Mouse (Mus musculus): Measurements from ENCODE around the gene Olfr1532-ps1. TPM values are rescaled to one million over a fixed set of nuclear protein-coding genes. Genes with fewer than 3 reads are reported as not detected.

The Olfr1532-ps1 gene
- total and polyA plus RNA-seq, 2 experiments from 2014 or later = not detected

DNA sequence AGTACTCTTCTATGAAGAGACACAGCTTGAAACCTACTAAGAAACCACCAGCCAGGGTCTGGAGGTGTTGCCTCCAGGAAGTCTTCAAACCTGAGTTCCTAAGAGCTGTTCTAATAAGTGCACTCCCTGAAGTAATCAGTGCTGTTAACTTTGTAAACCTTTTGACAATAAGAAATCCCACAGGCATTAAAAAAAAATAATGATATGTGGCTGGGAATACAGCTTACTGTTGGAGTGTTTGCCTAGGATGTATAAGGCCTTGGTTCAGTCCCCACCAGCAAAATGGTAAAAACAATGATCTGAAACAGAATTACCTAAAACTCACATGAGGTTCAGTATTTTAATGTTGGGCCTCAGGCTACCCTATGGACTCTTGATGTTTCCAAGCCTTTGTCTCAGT lies 24.3 kb downstream of the Olfr1532-ps1 start, which contains the start of gene Olfr709-ps1:
Olfr709-ps1 (minus strand) TSS at position 101 of the 400 bp plus-strand sequence.
- H3K27ac ChIP-seq (ENCODE audit: low read depth, low read length) = no peak within 1 kb of the TSS
- no peak within 1 kb of the TSS for H3K4me3 ChIP-seq (ENCODE audit: low read depth, low read length)
- H3K9me3 ChIP-seq (ENCODE audit: low read length) = no peaks in the 10 kb centered on the region
- ATAC-seq (ENCODE audit: low FRiP score) = no peak
- TF ChIP-seq CTCF (IDR thresholded peaks at IDR 0.05) = no peak
- no peak for DNase-seq (ENCODE audit: low spot score)
- no peaks in the 10 kb centered on the region for H3K27me3 ChIP-seq (ENCODE audit: insufficient read depth, low read length)
- no peak within 1 kb of the TSS for H3K9ac ChIP-seq (replicated peaks; ENCODE audit: low read length, poor library complexity, severe bottlenecking)
- no peaks in the 10 kb centered on the region for H3K36me3 ChIP-seq (ENCODE audit: insufficient read depth, low read length)
- no peak within 1 kb of the TSS for H3K4me2 ChIP-seq (ENCODE audit: low read depth, low read length, poor library complexity, severe bottlenecking)
- H3K4me1 ChIP-seq (ENCODE audit: insufficient read depth, low read length) = no peaks in the 10 kb centered on the region

DNA sequence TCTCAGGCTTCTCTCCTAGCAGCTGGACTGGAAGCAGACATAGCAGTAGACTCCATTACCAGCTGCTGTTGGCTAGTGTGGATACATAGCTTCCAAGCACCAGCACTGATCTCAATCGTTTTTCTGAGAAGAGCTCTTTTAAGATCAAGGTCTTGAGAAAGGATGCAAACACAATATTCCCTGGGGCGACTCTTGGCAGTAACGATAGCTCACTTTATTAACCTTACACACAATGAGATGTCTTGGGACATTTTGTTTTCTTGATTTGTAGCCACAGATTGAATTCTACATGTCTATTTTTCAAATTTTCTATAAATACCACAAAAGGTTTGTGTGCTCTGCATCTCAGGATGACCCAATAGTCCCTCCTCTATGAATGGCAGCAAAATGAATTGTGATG lies 40.4 kb downstream of the Olfr1532-ps1 start, which contains the start of gene Olfr710:
Olfr710 (minus strand) TSS at position 101 of the 400 bp plus-strand sequence.
- Histone ChIP-seq H3K9ac (replicated peaks; ENCODE audit: low read length, poor library complexity, severe bottlenecking) (no peak within 1 kb of the TSS), H3K36me3 (ENCODE audit: insufficient read depth, low read length) (no peaks in the 10 kb centered on the region), H3K9me3 (ENCODE audit: low read length) (no peaks in the 10 kb centered on the region), H3K27ac (ENCODE audit: low read depth, low read length) (no peak within 1 kb of the TSS), H3K4me2 (ENCODE audit: low read depth, low read length, poor library complexity, severe bottlenecking) (no peak within 1 kb of the TSS), H3K27me3 (ENCODE audit: insufficient read depth, low read length) (no peaks in the 10 kb centered on the region), H3K4me1 (ENCODE audit: insufficient read depth, low read length) (no peaks in the 10 kb centered on the region), H3K4me3 (ENCODE audit: low read depth, low read length) (no peak within 1 kb of the TSS)
- WGBS = 76% methylated on average over 3 of the region's 3 CpGs
- no peak for TF ChIP-seq CTCF (IDR thresholded peaks at IDR 0.05)
- no peak for ATAC-seq (ENCODE audit: low FRiP score)
- DNase-seq (ENCODE audit: low spot score) = no peak

DNA sequence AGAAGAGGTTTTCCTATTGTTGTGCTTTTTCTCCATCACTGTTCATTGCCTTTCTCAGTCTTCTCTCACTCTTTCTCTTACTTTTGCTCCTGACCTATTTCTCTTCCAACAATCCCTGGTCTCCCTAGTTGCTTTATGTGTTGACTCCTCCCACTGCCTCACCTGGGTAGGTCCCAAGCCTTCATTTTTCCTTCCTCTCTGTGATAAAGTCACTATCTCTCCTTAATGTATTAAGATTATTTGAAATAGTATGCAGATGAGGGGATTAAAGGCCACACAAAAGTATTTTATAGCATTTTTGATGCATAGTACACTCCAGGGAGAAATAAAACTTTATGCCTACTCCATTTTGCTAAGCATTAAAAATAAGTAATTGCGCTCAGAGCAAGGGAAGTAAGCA lies 56.0 kb downstream of the Olfr1532-ps1 start, which contains the start of gene Olfr6:
Olfr6 (minus strand) TSS at position 101 of the 400 bp plus-strand sequence.
- 87% methylated on average over 1 of the region's 1 CpGs for WGBS

More for the DNA sequence above, 56.0 kb downstream of the Olfr1532-ps1 start, which contains the start of gene Olfr6:
- TF ChIP-seq CTCF (IDR thresholded peaks at IDR 0.05) = no peak
- no peak for DNase-seq (ENCODE audit: low spot score)
- no peaks in the 10 kb centered on the region for H3K4me1 ChIP-seq (ENCODE audit: insufficient read depth, low read length)
- H3K4me3 ChIP-seq (ENCODE audit: low read depth, low read length) = no peak within 1 kb of the TSS
- no peak within 1 kb of the TSS for H3K4me2 ChIP-seq (ENCODE audit: low read depth, low read length, poor library complexity, severe bottlenecking)
- H3K27ac ChIP-seq (ENCODE audit: low read depth, low read length) = no peak within 1 kb of the TSS
- no peaks in the 10 kb centered on the region for H3K27me3 ChIP-seq (ENCODE audit: insufficient read depth, low read length)
- no peak within 1 kb of the TSS for H3K9ac ChIP-seq (replicated peaks; ENCODE audit: low read length, poor library complexity, severe bottlenecking)
- no peaks in the 10 kb centered on the region for H3K36me3 ChIP-seq (ENCODE audit: insufficient read depth, low read length)
- ATAC-seq (ENCODE audit: low FRiP score) = no peak
- H3K9me3 ChIP-seq (ENCODE audit: low read length) = no peaks in the 10 kb centered on the region

Other genes starting within 250 kb of the Olfr1532-ps1 start
- gene Olfr693, start 227.4 kb upstream of the Olfr1532-ps1 start, total RNA-seq (2014; rRNA removed) = not detected in 2 replicates
- gene Olfr693, start 227.4 kb upstream of the Olfr1532-ps1 start, polyA plus RNA-seq (2015; fragmentation: Nextera tagmentation; extraction: Ambion mirVana) = not detected in 2 replicates
- gene Olfr694, start 216.2 kb upstream of the Olfr1532-ps1 start, total RNA-seq (2014; rRNA removed) = not detected in 2 replicates
- gene Olfr694, start 216.2 kb upstream of the Olfr1532-ps1 start, polyA plus RNA-seq (2015; fragmentation: Nextera tagmentation; extraction: Ambion mirVana) = not detected in 2 replicates
- gene Olfr695, start 191.6 kb upstream of the Olfr1532-ps1 start, total RNA-seq (2014; rRNA removed) = not detected in 2 replicates
- gene Olfr695, start 191.6 kb upstream of the Olfr1532-ps1 start, polyA plus RNA-seq (2015; fragmentation: Nextera tagmentation; extraction: Ambion mirVana) = not detected in 2 replicates
- gene Olfr697, start 165.6 kb upstream of the Olfr1532-ps1 start, total RNA-seq (2014; rRNA removed) = 0.22 TPM in 1 of 2 replicates, not detected in the other
- gene Olfr697, start 165.6 kb upstream of the Olfr1532-ps1 start, polyA plus RNA-seq (2015; fragmentation: Nextera tagmentation; extraction: Ambion mirVana) = not detected in 2 replicates
- not detected in 2 replicates for gene Olfr698, start 152.6 kb upstream of the Olfr1532-ps1 start, total RNA-seq (2014; rRNA removed)
- not detected in 2 replicates for gene Olfr698, start 152.6 kb upstream of the Olfr1532-ps1 start, polyA plus RNA-seq (2015; fragmentation: Nextera tagmentation; extraction: Ambion mirVana)
- gene Olfr699, start 114.8 kb upstream of the Olfr1532-ps1 start, total RNA-seq (2014; rRNA removed) = not detected in 2 replicates
- gene Olfr699, start 114.8 kb upstream of the Olfr1532-ps1 start, polyA plus RNA-seq (2015; fragmentation: Nextera tagmentation; extraction: Ambion mirVana) = not detected in 2 replicates
- gene Olfr700, start 99.2 kb upstream of the Olfr1532-ps1 start, total RNA-seq (2014; rRNA removed) = not detected in 2 replicates
- gene Olfr700, start 99.2 kb upstream of the Olfr1532-ps1 start, polyA plus RNA-seq (2015; fragmentation: Nextera tagmentation; extraction: Ambion mirVana) = not detected in 2 replicates
- gene Olfr701, start 93.9 kb upstream of the Olfr1532-ps1 start, total RNA-seq (2014; rRNA removed) = not detected in 2 replicates
- gene Olfr701, start 93.9 kb upstream of the Olfr1532-ps1 start, polyA plus RNA-seq (2015; fragmentation: Nextera tagmentation; extraction: Ambion mirVana) = not detected in 2 replicates
- gene Olfr702, start 74.1 kb upstream of the Olfr1532-ps1 start, total RNA-seq (2014; rRNA removed) = not detected in 2 replicates
- not detected in 2 replicates for gene Olfr702, start 74.1 kb upstream of the Olfr1532-ps1 start, polyA plus RNA-seq (2015; fragmentation: Nextera tagmentation; extraction: Ambion mirVana)
- gene Olfr703, start 64.6 kb upstream of the Olfr1532-ps1 start, total RNA-seq (2014; rRNA removed) = not detected in 2 replicates
- not detected in 2 replicates for gene Olfr703, start 64.6 kb upstream of the Olfr1532-ps1 start, polyA plus RNA-seq (2015; fragmentation: Nextera tagmentation; extraction: Ambion mirVana)
- gene Olfr704, start 44.8 kb upstream of the Olfr1532-ps1 start, total RNA-seq (2014; rRNA removed) = not detected in 2 replicates
- not detected in 2 replicates for gene Olfr704, start 44.8 kb upstream of the Olfr1532-ps1 start, polyA plus RNA-seq (2015; fragmentation: Nextera tagmentation; extraction: Ambion mirVana)
- gene Olfr705, start 31.1 kb upstream of the Olfr1532-ps1 start, total RNA-seq (2014; rRNA removed) = not detected in 2 replicates
- gene Olfr705, start 31.1 kb upstream of the Olfr1532-ps1 start, polyA plus RNA-seq (2015; fragmentation: Nextera tagmentation; extraction: Ambion mirVana) = not detected in 2 replicates
- gene Olfr706, start 19.8 kb upstream of the Olfr1532-ps1 start, total RNA-seq (2014; rRNA removed) = not detected in 2 replicates
- not detected in 2 replicates for gene Olfr706, start 19.8 kb upstream of the Olfr1532-ps1 start, polyA plus RNA-seq (2015; fragmentation: Nextera tagmentation; extraction: Ambion mirVana)
- not detected in 2 replicates for gene Olfr707, start 6.8 kb upstream of the Olfr1532-ps1 start, total RNA-seq (2014; rRNA removed)
- not detected in 2 replicates for gene Olfr707, start 6.8 kb upstream of the Olfr1532-ps1 start, polyA plus RNA-seq (2015; fragmentation: Nextera tagmentation; extraction: Ambion mirVana)
- not detected in 2 replicates for gene Olfr709-ps1, start 24.2 kb downstream of the Olfr1532-ps1 start, total RNA-seq (2014; rRNA removed)
- not detected in 2 replicates for gene Olfr709-ps1, start 24.2 kb downstream of the Olfr1532-ps1 start, polyA plus RNA-seq (2015; fragmentation: Nextera tagmentation; extraction: Ambion mirVana)
- gene Olfr710, start 40.3 kb downstream of the Olfr1532-ps1 start, total RNA-seq (2014; rRNA removed) = not detected in 2 replicates
- gene Olfr710, start 40.3 kb downstream of the Olfr1532-ps1 start, polyA plus RNA-seq (2015; fragmentation: Nextera tagmentation; extraction: Ambion mirVana) = not detected in 2 replicates
- not detected in 2 replicates for gene Olfr6, start 55.9 kb downstream of the Olfr1532-ps1 start, total RNA-seq (2014; rRNA removed)
- gene Olfr6, start 55.9 kb downstream of the Olfr1532-ps1 start, polyA plus RNA-seq (2015; fragmentation: Nextera tagmentation; extraction: Ambion mirVana) = not detected in 2 replicates
- gene Olfr711, start 67.5 kb downstream of the Olfr1532-ps1 start, total RNA-seq (2014; rRNA removed) = not detected in 2 replicates
- gene Olfr711, start 67.5 kb downstream of the Olfr1532-ps1 start, polyA plus RNA-seq (2015; fragmentation: Nextera tagmentation; extraction: Ambion mirVana) = not detected in 2 replicates
- gene Olfr2, start 98.1 kb downstream of the Olfr1532-ps1 start, total RNA-seq (2014; rRNA removed) = not detected in 2 replicates
- not detected in 2 replicates for gene Olfr2, start 98.1 kb downstream of the Olfr1532-ps1 start, polyA plus RNA-seq (2015; fragmentation: Nextera tagmentation; extraction: Ambion mirVana)
- gene Olfr713, start 123.2 kb downstream of the Olfr1532-ps1 start, total RNA-seq (2014; rRNA removed) = not detected in 2 replicates
- not detected in 2 replicates for gene Olfr713, start 123.2 kb downstream of the Olfr1532-ps1 start, polyA plus RNA-seq (2015; fragmentation: Nextera tagmentation; extraction: Ambion mirVana)
- not detected in 2 replicates for gene Olfr714, start 163.0 kb downstream of the Olfr1532-ps1 start, total RNA-seq (2014; rRNA removed)
- gene Olfr714, start 163.0 kb downstream of the Olfr1532-ps1 start, polyA plus RNA-seq (2015; fragmentation: Nextera tagmentation; extraction: Ambion mirVana) = not detected in 2 replicates
- not detected in 2 replicates for gene Olfr17, start 185.2 kb downstream of the Olfr1532-ps1 start, total RNA-seq (2014; rRNA removed)
- not detected in 2 replicates for gene Olfr17, start 185.2 kb downstream of the Olfr1532-ps1 start, polyA plus RNA-seq (2015; fragmentation: Nextera tagmentation; extraction: Ambion mirVana)
- not detected in 2 replicates for gene Olfr715b, start 202.4 kb downstream of the Olfr1532-ps1 start, total RNA-seq (2014; rRNA removed)
- not detected in 2 replicates for gene Olfr715b, start 202.4 kb downstream of the Olfr1532-ps1 start, polyA plus RNA-seq (2015; fragmentation: Nextera tagmentation; extraction: Ambion mirVana)
- not detected in 2 replicates for gene Olfr715, start 223.1 kb downstream of the Olfr1532-ps1 start, total RNA-seq (2014; rRNA removed)
- gene Olfr715, start 223.1 kb downstream of the Olfr1532-ps1 start, polyA plus RNA-seq (2015; fragmentation: Nextera tagmentation; extraction: Ambion mirVana) = not detected in 2 replicates
- not detected in 2 replicates for gene Olfr716, start 230.3 kb downstream of the Olfr1532-ps1 start, total RNA-seq (2014; rRNA removed)
- gene Olfr716, start 230.3 kb downstream of the Olfr1532-ps1 start, polyA plus RNA-seq (2015; fragmentation: Nextera tagmentation; extraction: Ambion mirVana) = not detected in 2 replicates